Mouse (Mus musculus): ENCODE measurements around the gene Mrgprx1.

GRCm38 (mm10) chr7:48046475-48047185, 19.2 kb upstream of the Mrgprx1 start:
- TF ChIP-seq CTCF (IDR thresholded peaks at IDR 0.05; ENCODE audit: borderline replicate concordance, extremely low read depth, insufficient read depth, insufficient read length) (no peak), POLR2A (IDR thresholded peaks at IDR 0.05; ENCODE audit: borderline replicate concordance, extremely low read depth, insufficient read depth, insufficient read length, poor library complexity, severe bottlenecking) (no peak)

Data from brain, embryonic 14.5 days (tissue).